Mouse (Mus musculus) embryonic facial prominence, embryonic 13.5 days (tissue): Measurements from ENCODE around the gene Syt5. TPM values are rescaled to one million over a fixed set of nuclear protein-coding genes. Genes with fewer than 3 reads are reported as not detected.
"Not testable (repeated sequence)": the region's sequence is repeated elsewhere in the genome, so short reads cannot be mapped to it uniquely, and the experiment has no call there.

Experiments
- ATAC-seq: fragments of 200-750 bp; cut with Nextera tagmentation; 2 replicates; pipeline ENCODE4 v1.8.0; 2017; ENCODE audit warnings: low read depth; ENCODE audit not compliant: insufficient number of reproducible peaks, insufficient read depth, low FRiP score, low TSS enrichment
- H3K27ac ChIP-seq: fragments of 300-500 bp; sonication (generic); 2 replicates; pipeline ENCODE4 v1.5.1; 2015; ENCODE audit warnings: moderate library complexity, mild to moderate bottlenecking, inconsistent platforms
- H3K27me3 ChIP-seq: fragments of 300-500 bp; sonication (generic); 2 replicates; pipeline ENCODE4 v1.6.1; 2015; ENCODE audit warnings: mild to moderate bottlenecking, inconsistent platforms
- H3K36me3 ChIP-seq: fragments of 300-500 bp; sonication (generic); 2 replicates; pipeline ENCODE4 v1.6.1; 2015; ENCODE audit warnings: mild to moderate bottlenecking, inconsistent platforms
- H3K4me1 ChIP-seq: fragments of 300-500 bp; sonication (generic); 2 replicates; pipeline ENCODE4 v1.6.1; 2015; ENCODE audit warnings: inconsistent platforms
- H3K4me2 ChIP-seq: fragments of 300-500 bp; sonication (generic); 2 replicates; pipeline ENCODE4 v1.6.1; 2015; ENCODE audit warnings: moderate library complexity, mild to moderate bottlenecking, inconsistent platforms
- H3K4me3 ChIP-seq: fragments of 300-500 bp; sonication (generic); 2 replicates; pipeline ENCODE4 v1.5.1; 2015; ENCODE audit warnings: mild to moderate bottlenecking, inconsistent platforms
- H3K9ac ChIP-seq: fragments of 300-500 bp; sonication (generic); 2 replicates; pipeline ENCODE4 v1.6.1; 2015; ENCODE audit warnings: mild to moderate bottlenecking, inconsistent platforms
- H3K9me3 ChIP-seq: fragments of 300-500 bp; sonication (generic); 2 replicates; pipeline ENCODE4 v1.6.1; 2016; ENCODE audit warnings: inconsistent platforms
- WGBS: fragments of 180-500 bp; shearing (Covaris S2); methylation state at CpG from one replicate; pipeline ENCODE4 v1.1.7; 2015; ENCODE audit warnings: mixed read lengths; 5-methylcytosine and 5-hydroxymethylcytosine counted together
- polyA plus RNA-seq: library from polyadenylated mRNA; unstranded; fragments of >200 nt; fragmentation: Nextera tagmentation; extraction: Ambion mirVana; gene quantifications from 2 replicates; pipeline ENCODE4 v1.2.1, GENCODE M21; 2015

Gene Syt5
- polyA plus RNA-seq, 1 experiment from 2014 or later = 9.1 TPM

GRCm38 (mm10) chr7:4537181-4537580 lies 10.2 kb downstream of the Syt5 start:
- WGBS = 35% methylated on average over 4 of the region's 4 CpGs
- Histone ChIP-seq H3K9ac (no peak overlapping the region), H3K27ac (no peak overlapping the region), H3K4me3 (no peak overlapping the region), H3K4me2 (no peak overlapping the region), H3K9me3 (no peaks in the 10 kb centered on the region), H3K27me3 (peaks cover 2% of the 10 kb centered on the region; the same call in 1 of the 2 replicates), H3K4me1 (peaks cover 3% of the 10 kb centered on the region; the same call in 1 of the 2 replicates), H3K36me3 (no peaks in the 10 kb centered on the region)
- no peak for ATAC-seq

DNA sequence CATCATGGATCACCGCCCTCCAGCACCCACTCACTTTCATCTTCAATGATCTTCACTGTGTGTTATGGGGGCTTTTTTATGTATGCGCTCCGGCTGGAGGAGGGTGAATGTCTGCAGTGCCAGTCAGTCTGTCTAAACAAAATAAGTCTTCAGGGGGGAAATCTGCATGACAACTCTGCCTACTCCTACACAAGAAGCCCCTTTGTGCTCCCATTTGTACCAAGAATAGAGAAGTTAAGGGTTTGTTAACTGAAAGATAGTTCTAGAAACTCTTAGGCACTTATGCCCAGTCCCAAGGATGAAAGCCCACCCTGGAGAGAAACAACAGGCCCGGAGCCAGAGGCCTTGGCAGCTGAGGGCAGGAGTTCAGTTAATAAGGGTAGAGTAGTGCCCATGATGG lies 11.0 kb downstream of the Syt5 start:
- Histone ChIP-seq H3K36me3 (no peaks in the 10 kb centered on the region), H3K9me3 (no peaks in the 10 kb centered on the region), H3K9ac (no peak overlapping the region), H3K4me3 (no peak overlapping the region), H3K4me2 (no peak overlapping the region), H3K27me3 (peaks cover 10% of the 10 kb centered on the region; the same call in 1 of the 2 replicates), H3K27ac (no peak overlapping the region), H3K4me1 (peaks cover 9% of the 10 kb centered on the region; the same call in 1 of the 2 replicates)
- no peak for ATAC-seq
- 90% methylated on average over 4 of the region's 4 CpGs for WGBS

DNA sequence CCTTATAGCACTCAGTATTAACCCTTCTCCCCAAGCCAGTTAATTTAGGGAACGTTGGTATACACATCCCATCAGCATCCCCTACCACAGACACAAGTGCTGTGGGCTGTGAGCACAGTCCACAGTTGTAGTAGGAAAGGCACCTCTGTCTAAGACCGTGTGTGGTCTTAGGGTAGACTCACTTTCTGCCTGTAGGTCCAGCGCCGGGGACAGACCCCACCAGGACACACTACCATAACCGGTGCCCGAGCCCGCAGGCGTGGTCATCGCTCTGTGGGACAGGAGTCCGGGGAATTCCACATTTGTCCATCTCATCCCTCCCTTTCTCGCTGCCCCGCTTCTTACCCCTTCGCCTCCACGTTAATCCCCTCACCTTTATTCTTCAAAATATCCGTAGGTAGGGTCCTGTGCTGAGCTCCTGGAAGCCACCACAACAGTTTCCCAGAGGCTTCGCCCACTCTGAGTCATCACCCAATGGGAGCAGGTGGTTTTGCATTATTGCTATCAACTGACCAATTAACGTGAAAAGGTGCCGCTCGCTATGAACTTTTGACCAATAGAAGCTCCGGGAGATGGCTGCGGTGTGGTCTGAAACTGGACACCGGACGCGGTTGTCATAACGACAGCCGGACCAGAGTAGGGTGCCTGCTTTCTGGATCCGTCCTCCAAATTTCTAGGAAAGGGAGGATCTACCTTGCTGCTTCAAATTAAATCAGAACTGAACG lies 15.2 kb downstream of the Syt5 start, which contains the start of gene Dnaaf3:
TSS of gene Dnaaf3 (minus strand) at position 449 of the 725 bp plus-strand sequence.
- ATAC-seq = no peak
- peaks cover 13% of the 10 kb centered on the region; the same call in 1 of the 2 replicates for H3K4me1 ChIP-seq
- H3K27ac ChIP-seq = no peak within 1 kb of the TSS
- H3K9me3 ChIP-seq = no peaks in the 10 kb centered on the region
- H3K4me3 ChIP-seq = peak within 1 kb of the TSS; percentile 29
- peak within 1 kb of the TSS; percentile 50 for H3K4me2 ChIP-seq
- H3K36me3 ChIP-seq = no peaks in the 10 kb centered on the region
- H3K27me3 ChIP-seq = peaks cover 19% of the 10 kb centered on the region; the same call in 1 of the 2 replicates
- peak within 1 kb of the TSS; percentile 47; the same call in 1 of the 2 replicates for H3K9ac ChIP-seq
- WGBS = 3% methylated on average over 28 of the region's 28 CpGs

DNA sequence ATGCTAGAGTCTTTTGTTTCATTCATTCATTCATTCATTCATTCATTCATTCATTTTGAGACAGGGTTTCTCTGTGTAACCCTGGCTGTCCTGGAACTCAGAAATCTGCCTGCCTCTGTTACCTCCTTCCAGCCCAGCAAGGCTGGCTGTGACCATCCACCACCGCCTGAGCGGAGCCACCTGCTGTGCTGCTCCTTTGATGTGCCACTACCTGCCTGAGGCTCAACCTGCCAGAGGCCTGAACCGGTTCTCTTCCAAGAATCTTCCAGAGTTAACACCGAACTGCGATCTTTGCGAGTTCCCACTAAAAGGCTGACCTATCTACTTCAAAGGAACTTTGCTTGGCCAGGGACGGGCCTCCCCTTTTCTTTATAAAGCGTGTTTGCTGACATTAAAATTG lies 17.2 kb downstream of the Syt5 start:
- ATAC-seq, H3K27ac ChIP-seq, H3K4me2 ChIP-seq, H3K4me3 ChIP-seq, H3K9me3 ChIP-seq, H3K36me3 ChIP-seq, H3K9ac ChIP-seq: not testable (repeated sequence)
- Histone ChIP-seq H3K4me1 (peaks cover 23% of the 10 kb centered on the region; the same call in 1 of the 2 replicates), H3K27me3 (peaks cover 20% of the 10 kb centered on the region; the same call in 1 of the 2 replicates)
- WGBS = 41% methylated on average over 8 of the region's 8 CpGs

GRCm38 (mm10) chr7:4527302-4527689 lies 20.0 kb downstream of the Syt5 start:
- Histone ChIP-seq H3K9me3 (no peaks in the 10 kb centered on the region), H3K9ac (0 out of 2 replicates have a peak overlapping the region, but pooled peaks have one; percentile 71), H3K4me3 (peak overlapping the region; percentile 44), H3K4me2 (peak overlapping the region; percentile 68), H3K27ac (no peak overlapping the region), H3K27me3 (peaks cover 19% of the 10 kb centered on the region; the same call in 1 of the 2 replicates), H3K36me3 (no peaks in the 10 kb centered on the region), H3K4me1 (peaks cover 20% of the 10 kb centered on the region; the same call in 1 of the 2 replicates)
- 41% methylated on average over 18 of the region's 18 CpGs for WGBS
- ATAC-seq = no peak

GRCm38 (mm10) chr7:4526341-4527301 lies 20.7 kb downstream of the Syt5 start:
- peak; percentile 81 for ATAC-seq
- no peaks in the 10 kb centered on the region for H3K36me3 ChIP-seq
- no peaks in the 10 kb centered on the region for H3K9me3 ChIP-seq
- peak overlapping the region; percentile 71 for H3K9ac ChIP-seq
- peak overlapping the region; percentile 52 for H3K27ac ChIP-seq
- peaks cover 14% of the 10 kb centered on the region; the same call in 1 of the 2 replicates for H3K4me1 ChIP-seq
- 23% methylated on average over 40 of the region's 40 CpGs for WGBS
- peak overlapping the region; percentile 68 for H3K4me2 ChIP-seq
- peaks cover 15% of the 10 kb centered on the region; the same call in 1 of the 2 replicates for H3K27me3 ChIP-seq
- peak overlapping the region; percentile 44 for H3K4me3 ChIP-seq

DNA sequence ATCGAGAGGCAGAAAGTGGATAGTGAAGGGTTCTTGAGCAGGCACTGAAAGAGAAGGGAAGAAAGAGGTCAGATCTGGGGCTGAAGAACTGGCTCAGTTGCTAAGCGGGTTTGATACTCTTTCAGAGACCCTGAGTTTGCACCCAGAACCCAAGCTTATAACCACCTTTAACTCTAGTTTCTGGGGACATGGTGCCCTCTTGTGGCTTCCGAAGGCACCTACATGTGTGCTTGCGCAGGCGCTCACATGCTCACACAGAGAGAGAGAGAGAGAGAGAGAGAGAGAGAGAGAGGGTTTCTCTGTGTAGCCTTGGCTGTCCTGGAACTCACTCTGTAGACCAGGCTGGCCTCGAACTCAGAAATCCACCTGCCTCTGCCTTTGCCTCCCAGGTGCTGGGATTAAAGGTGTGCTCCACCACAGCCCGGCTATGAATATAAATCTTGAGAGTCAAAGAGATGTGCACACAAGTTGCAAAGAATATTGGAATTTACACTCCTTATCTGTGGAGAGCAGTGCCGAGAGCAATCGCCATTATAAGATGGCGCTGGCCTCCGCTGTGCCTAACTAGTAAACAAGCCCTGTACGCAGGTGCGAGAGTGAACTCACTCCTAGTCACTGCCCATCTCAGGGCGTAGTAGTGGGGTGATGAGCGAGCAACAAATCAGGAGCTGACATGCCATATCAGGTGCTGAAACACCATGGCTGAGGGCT lies 23.0 kb downstream of the Syt5 start, which contains the start of gene Tnni3:
TSS of gene Tnni3 (minus strand) at position 18 of the 711 bp plus-strand sequence.
- H3K4me3 ChIP-seq, H3K9ac ChIP-seq, H3K27ac ChIP-seq, H3K36me3 ChIP-seq, H3K4me2 ChIP-seq, H3K9me3 ChIP-seq, ATAC-seq: not testable (repeated sequence)
- H3K27me3 ChIP-seq = peaks cover 19% of the 10 kb centered on the region; the same call in 1 of the 2 replicates
- H3K4me1 ChIP-seq = peaks cover 25% of the 10 kb centered on the region
- WGBS = 69% methylated on average over 15 of the region's 15 CpGs

DNA sequence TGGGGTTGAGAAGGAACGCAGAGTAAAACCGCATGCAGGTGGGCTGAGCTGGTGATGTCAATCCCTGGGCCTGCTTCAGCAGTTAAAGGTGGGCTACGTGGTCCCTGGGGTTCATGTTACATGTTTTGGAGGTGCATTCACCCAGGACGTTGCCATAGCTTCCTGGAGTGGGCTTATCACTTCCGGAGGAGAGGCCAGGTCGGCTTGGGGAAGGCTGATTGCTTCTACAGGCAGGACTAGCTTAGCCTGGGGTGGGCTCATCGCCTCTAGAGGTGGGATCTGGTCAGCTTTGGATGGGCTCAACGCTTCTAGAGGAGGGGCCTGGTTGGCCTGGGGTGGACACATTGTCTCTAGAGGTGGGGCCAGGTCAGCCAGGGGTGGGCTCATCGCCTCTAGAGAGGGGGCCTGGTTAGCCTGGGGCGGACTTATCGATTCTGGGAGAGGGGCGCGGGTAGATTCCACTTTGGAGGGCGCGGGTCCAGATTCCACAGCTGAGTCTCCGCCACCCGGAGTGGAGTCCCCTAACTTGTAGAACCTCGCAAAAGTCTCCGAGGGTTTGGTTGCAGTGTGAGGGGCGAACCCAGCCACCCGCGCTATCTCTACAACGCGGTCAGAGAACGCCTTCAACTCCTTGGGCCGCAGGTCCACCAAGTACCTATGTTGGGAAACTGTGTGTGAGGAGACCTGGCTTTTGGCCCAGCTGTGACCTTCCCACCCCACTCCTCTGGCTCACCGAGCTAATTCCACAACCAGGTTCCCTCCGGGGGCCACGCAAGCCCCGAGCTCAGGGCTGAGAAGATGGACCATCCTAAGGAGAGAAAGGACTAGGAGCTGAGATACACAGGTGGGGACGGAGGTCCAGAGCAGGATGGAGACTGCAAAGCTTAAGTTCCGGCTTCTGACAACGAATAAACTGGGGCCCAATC lies 23.9 kb downstream of the Syt5 start:
- H3K27ac ChIP-seq = no peak overlapping the region
- WGBS = 90% methylated on average over 33 of the region's 33 CpGs
- peaks cover 19% of the 10 kb centered on the region; the same call in 1 of the 2 replicates for H3K27me3 ChIP-seq
- no peak overlapping the region for H3K4me2 ChIP-seq
- no peak overlapping the region for H3K9ac ChIP-seq
- no peaks in the 10 kb centered on the region for H3K9me3 ChIP-seq
- peaks cover 25% of the 10 kb centered on the region for H3K4me1 ChIP-seq
- H3K4me3 ChIP-seq = no peak overlapping the region
- no peak for ATAC-seq
- no peaks in the 10 kb centered on the region for H3K36me3 ChIP-seq

DNA sequence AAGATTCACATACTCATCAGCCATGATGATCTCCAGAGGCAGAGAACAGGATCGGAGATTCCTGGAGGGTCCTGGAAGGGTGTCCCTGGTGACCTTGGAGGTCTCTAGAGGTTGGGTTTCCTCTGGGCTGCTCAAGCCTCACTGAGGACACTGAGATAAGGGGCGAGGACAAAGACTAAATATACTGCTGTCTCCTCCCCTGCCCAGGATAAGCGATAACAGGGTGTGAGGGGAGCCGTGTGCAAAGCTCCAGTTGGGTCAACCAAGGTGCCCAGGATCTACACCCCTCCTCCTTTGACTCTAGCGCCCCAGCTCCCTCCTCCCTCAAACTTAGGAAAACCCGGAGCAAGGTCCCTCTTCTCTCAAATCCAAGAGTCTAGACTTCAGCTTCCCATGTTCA lies 25.0 kb downstream of the Syt5 start:
- Histone ChIP-seq H3K27me3 (peaks cover 14% of the 10 kb centered on the region; the same call in 1 of the 2 replicates), H3K9me3 (no peaks in the 10 kb centered on the region), H3K4me1 (peaks cover 22% of the 10 kb centered on the region), H3K9ac (no peak overlapping the region), H3K27ac (no peak overlapping the region), H3K4me2 (no peak overlapping the region), H3K4me3 (no peak overlapping the region), H3K36me3 (no peaks in the 10 kb centered on the region)
- no peak for ATAC-seq
- 85% methylated on average over 6 of the region's 6 CpGs for WGBS
